Mouse (Mus musculus) embryo, embryonic 11 days (tissue): ENCODE data around the gene Zmiz1.

Experiments used
- DNase-seq: peaks from one replicate; pipeline ENCODE4 v3.0.0-alpha.2; 2015

Zmiz1 gene

GRCm38 (mm10) chr14:25538522-25538921, 79.5 kb downstream of the Zmiz1 start:
- DNase-seq = no peak

- DNase-seq = no peak
These were observed 80.6 kb downstream of the Zmiz1 start for GRCm38 (mm10) chr14:25539493-25540116.

- no peak for DNase-seq
These were observed 81.2 kb downstream of the Zmiz1 start for GRCm38 (mm10) chr14:25540172-25540571.

GRCm38 (mm10) chr14:25541213-25541612, 82.2 kb downstream of the Zmiz1 start:
- no peak for DNase-seq

- DNase-seq = no peak
These were observed 84.1 kb downstream of the Zmiz1 start for GRCm38 (mm10) chr14:25543098-25543497.

GRCm38 (mm10) chr14:25543927-25544326, 84.9 kb downstream of the Zmiz1 start:
- DNase-seq = no peak

- DNase-seq = peak; percentile 64
These were observed 88.1 kb downstream of the Zmiz1 start for GRCm38 (mm10) chr14:25546852-25547621.

- DNase-seq = no peak
These were observed 88.9 kb downstream of the Zmiz1 start for GRCm38 (mm10) chr14:25547882-25548281.

GRCm38 (mm10) chr14:25548650-25549049, 89.7 kb downstream of the Zmiz1 start:
- no peak for DNase-seq

GRCm38 (mm10) chr14:25549125-25549524, 90.1 kb downstream of the Zmiz1 start:
- no peak for DNase-seq

GRCm38 (mm10) chr14:25549871-25550840, 91.2 kb downstream of the Zmiz1 start:
- DNase-seq = peak; percentile 89

GRCm38 (mm10) chr14:25551731-25552130, 92.7 kb downstream of the Zmiz1 start:
- no peak for DNase-seq

- DNase-seq = no peak
These were observed 94.4 kb downstream of the Zmiz1 start for GRCm38 (mm10) chr14:25553382-25553781.

GRCm38 (mm10) chr14:25554781-25555180, 95.8 kb downstream of the Zmiz1 start:
- peak; percentile 45 for DNase-seq

- DNase-seq = peak; percentile 65
These were observed 96.4 kb downstream of the Zmiz1 start for GRCm38 (mm10) chr14:25555291-25555781.

GRCm38 (mm10) chr14:25555848-25556247, 96.9 kb downstream of the Zmiz1 start:
- DNase-seq = no peak

- no peak for DNase-seq
These were observed 98.0 kb downstream of the Zmiz1 start for GRCm38 (mm10) chr14:25557014-25557413.

- no peak for DNase-seq
These were observed 99.5 kb downstream of the Zmiz1 start for GRCm38 (mm10) chr14:25558479-25558878.

- no peak for DNase-seq
These were observed 100.9 kb downstream of the Zmiz1 start for GRCm38 (mm10) chr14:25559907-25560306.

GRCm38 (mm10) chr14:25560841-25561240, 101.9 kb downstream of the Zmiz1 start:
- DNase-seq = no peak

- peak; percentile 38 for DNase-seq
These were observed 102.7 kb downstream of the Zmiz1 start for GRCm38 (mm10) chr14:25561716-25562115.

GRCm38 (mm10) chr14:25562447-25562846, 103.5 kb downstream of the Zmiz1 start:
- no peak for DNase-seq

GRCm38 (mm10) chr14:25562909-25563308, 103.9 kb downstream of the Zmiz1 start:
- DNase-seq = no peak
